Mouse (Mus musculus): ENCODE measurements around the gene Gm47969.
"Not testable (repeated sequence)": the region's sequence is repeated elsewhere in the genome, so short reads cannot be mapped to it uniquely, and the experiment has no call there.

Gene Gm47969

DNA sequence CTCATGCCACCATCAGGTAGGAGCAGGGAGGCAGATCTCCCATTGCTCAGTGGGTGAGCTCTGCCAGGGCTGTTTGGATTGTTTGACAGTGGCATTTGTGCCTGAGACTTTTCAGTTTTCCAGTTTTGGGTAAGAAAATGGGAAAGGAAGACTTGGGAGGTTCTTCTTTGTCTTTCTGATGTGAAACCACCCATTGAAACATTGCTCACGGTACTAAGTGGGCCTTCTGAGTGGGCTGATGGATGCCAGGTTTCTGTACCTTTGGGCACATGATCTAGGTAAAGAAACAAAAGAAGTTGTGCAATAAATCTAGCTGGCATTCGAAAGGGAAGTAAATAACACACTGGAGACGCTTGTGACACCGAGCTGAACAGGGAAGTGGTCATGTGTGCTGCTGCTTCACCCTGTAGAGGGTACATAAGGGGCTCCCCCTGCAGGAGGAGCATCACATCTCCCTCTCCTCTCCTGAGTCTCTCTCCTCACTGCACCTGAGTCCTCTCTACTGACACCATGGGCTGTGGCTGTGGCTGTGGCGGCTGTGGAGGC is at the start of gene Gm47969:
Gene Gm47969, plus strand, starts transcription at position 51 of the 546 bp plus-strand sequence.
- no peak for DNase-seq (ENCODE audit: low spot score)

DNA sequence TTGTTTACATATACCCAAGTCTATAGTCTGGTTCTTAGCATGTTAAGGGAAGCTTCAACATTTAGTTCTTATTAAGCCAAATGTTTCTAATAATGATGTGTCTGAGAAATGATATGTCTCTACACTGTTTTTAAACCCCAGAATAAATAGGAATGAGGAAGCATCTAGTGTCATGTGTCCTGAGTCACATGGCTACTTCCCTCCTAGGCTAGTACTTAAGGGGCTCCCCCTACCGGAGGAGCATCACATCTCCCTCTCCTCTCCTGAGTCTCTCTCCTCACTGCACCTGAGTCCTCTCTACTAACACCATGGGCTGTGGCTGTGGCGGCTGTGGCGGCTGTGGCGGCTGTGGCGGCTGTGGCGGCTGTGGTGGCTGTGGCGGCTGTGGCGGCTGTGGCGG is 44.4 kb upstream of the Gm47969 start, which contains the start of gene Gm47959:
Gene Gm47959, plus strand, starts transcription at position 243 of the 400 bp plus-strand sequence.
- not testable (repeated sequence) for DNase-seq (ENCODE audit: low spot score)

DNA sequence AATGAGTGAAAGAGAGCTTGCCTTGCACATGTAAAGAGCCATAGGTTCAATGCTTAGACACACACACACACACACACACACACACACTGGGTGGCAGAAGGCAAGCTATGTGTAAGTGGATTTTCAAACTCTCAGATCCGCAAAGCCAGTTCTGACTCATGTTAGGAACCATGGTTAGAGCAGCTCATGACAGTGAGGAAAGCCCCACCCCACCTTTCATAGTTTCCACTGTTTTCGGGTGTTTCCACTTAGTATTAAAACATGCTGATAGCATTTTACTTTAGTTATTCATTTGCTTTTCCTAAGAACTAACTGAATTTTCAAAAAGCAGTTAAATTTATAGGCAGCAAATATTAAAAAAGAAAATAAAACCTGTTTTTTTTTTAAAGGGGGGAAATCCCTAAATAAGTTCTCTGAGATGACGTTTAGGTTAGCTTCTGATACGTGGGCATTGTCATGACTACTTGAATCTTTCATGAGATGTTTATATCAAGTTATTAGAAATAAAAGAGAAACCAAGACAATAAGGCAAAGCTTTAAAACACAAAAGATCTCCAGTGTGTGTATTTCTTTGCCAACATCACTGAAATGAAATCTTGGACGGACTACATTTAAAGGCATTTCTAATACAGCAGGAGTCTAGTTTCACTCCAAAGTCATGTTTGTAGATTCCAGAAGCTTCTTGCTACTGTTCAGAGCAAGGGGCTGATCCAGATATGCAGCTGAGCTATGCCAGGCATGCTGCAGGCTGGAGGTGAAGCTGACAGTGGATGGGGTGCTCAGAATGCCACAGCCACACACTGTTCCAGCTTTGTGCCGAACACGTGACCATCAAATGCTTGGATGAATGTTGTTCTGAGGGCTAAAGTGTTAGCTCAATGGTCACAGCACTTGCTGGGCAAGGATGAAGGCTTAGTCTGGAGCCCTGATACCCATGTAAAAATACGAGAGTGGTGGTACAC is 38.2 kb upstream of the Gm47969 start:
- no peak for DNase-seq (ENCODE audit: low spot score)

DNA sequence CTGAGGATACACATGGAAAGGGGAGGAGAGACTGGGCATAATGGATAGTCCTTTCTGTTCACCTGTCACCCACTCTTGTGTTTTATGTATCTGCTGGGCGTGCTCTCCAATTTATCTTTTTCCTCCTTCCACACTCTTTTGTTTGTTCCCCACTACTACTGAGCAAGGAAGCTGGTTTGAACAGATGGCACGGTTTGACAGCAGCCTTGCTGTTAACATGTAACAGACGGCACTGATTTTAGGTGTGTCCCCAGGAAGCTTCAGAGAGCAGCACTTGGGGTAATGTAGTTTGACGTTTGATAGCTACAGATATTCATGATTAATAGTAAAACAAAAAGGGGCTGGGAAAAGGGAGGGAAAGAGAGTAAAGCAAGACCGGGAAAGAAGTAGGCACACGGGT is 37.3 kb upstream of the Gm47969 start:
- DNase-seq (ENCODE audit: low spot score) = no peak

DNA sequence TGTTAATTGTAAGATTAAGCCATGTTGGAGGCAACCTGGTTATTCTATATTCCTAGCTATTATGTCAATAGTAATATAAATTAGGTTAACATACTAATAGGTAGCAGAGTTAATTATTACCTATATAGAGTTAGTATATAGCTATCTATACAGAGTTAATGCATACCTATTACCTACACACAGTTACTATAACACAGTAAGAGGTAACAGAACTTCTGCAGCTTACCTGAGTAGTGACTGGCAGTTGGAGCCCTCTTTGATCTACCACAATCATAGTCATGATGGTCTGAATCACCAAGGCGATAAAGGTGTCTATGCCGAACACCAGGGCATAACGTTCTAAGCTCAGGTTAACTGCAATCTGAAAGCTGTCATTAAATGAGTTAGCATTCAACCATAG is 30.3 kb upstream of the Gm47969 start:
- no peak for DNase-seq (ENCODE audit: low spot score)

DNA sequence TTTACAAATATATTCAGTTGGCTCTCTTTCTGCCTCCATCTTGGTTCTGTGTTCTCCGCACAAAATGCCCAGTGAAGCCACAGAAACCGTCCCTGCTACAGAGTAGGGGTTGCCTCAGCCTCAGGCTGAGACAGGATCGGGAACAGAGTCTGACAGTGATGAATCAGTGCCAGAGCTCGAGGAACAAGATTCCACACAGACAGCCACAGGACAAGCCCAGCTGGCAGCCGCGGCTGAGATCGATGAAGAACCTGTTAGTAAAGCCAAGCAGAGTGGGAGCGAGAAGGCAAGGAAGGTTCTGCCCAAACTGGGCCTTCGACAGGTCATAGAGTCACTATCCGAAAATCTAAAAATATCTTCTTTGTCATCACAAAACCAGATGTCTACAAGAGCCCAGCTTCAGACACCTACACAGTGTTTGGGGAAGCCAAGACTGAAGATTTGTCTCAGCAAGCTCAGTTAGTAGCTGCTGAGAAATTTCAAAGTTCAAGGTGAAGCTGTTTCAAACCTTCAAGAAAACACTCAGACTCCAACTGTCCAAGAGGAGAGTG is 29.3 kb upstream of the Gm47969 start:
- no peak for DNase-seq (ENCODE audit: low spot score)

DNA sequence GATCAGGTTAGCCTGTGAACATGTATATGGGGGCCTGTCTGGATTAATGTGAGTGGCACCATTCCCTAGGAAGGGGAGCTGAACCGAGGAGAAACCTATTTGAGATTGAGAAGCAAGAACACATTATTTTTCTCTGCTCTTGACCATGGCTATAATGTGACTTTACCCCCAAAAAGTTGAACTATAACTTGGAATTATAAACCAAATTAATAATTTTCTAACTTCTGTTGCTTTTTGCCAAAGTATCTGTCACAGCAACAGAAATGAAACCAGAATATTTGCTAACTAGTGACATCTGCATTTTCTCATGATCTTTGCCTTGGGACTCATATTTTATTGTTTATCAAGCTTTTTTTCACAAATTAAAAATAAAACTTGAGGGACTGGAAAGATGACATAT is 28.2 kb upstream of the Gm47969 start:
- no peak for DNase-seq (ENCODE audit: low spot score)

DNA sequence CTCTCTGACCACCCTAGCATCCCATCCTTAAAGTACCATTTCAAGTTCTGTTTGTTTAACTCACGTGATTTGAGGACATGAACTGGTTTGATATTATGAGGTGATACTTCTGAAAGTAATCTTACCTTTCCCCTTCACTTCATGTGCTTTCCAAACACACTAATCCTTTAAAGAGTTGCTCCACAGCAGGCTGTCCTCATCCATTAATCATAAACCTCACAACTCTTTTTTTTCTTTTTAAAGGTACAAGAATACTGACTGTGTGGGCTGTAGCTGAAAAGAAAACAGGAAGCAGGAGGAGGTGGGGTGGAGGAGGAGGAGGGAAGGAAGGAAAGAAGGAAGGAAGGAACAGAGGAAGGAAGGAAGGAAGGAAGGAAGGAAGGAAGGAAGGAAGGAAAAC is 12.8 kb upstream of the Gm47969 start:
- no peak for DNase-seq (ENCODE audit: low spot score)

DNA sequence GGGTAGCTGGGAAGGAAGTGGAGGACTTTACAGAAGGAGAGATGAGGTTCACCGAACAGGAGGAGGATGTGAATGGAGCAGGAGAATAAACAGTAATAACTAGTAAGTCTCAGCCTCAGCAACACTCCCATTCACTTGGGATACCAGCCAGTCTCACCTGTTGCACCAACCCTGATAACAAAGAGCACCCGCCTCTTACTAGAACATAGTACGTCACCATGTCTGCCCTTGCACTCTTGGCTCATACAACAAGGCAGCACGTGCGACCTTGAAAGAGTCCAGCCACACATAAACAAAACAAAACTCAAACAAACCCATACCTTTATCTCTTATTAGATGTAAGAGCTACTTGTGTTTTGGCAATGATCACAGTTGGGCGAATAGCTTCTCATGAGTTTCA is 12.2 kb upstream of the Gm47969 start:
- no peak for DNase-seq (ENCODE audit: low spot score)

DNA sequence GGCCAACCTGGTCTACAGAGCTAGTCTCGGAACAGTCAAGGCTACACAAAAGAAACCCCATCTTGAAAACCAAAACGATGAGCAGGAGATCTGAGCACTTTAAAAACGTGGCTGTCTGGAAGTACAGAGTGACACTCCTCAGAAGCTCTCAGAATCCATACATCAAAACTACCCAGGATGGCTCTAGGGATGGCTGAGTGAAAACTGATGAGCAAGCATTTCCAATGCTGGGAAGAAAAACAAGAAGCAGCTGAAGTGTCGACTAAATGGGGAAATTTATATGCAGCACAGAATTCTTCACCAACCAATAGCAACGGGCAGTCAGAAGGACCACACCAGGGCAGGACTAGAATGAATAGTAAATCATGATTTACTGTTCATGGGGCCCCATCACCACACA is 10.2 kb upstream of the Gm47969 start:
- no peak for DNase-seq (ENCODE audit: low spot score)

DNA sequence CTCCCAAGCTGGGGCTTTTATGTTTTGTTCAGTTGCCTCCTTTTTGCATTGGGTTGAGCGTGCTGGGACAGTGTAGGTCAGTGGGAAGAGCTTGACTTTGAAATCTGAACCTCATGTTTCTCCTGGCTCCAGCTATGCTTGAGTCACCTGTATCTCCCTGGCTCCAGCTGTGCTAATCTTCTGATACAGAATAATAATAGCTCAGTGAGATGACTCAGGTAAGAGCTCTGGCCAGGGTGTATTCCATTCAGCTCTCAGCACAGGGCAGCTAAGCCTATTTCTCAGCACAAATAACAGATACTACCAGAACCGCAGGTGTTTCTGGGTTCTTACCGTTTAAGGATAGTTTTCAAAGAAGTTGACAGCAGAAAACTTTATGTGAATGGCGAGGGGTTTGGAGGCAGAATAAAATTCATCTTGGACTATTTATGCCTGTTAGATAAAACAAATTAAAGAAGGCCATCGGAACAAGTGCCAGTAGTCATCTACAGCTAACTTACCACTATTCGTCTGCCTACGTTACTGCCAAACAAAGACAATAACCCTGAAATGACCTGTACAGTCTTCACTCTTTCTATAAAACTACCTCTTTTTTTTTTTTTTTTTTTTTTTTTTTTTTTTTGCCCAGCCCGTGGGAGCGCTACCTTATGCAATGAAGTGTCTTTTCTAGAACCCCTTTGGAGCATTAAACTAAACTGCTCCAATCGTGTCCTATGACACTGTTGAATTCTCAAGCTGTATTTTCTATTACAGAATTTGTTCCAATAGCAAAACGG is 7.7 kb upstream of the Gm47969 start:
- DNase-seq (ENCODE audit: low spot score) = no peak

DNA sequence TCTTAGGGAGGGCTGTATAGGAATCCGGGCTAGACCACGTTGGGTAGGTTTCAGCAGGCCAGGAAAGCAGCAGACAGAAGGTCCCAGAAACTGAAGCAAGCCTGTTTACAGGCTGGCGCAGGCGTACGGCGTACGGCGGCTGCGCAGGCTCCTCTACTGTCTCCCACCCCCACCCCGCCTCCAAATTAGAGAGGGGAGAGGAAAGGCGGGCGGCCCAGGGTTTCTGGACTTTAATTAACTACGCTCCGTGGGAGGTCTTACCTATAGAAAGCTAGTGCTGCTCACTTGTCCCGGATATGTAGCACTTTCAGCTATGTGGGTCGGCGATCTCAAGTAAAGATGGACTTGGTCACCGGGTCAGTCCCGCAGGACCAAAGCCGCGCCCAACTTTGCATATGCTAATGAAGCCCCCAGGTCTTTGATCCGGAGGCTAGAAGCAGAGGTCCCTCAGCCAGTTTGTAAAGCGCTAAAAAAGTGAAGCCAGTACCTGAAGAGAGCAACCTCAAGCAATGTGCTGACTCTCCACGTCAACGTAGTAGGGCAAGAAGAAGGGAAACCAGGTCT is 6.5 kb upstream of the Gm47969 start, which contains the start of gene Slc19a3:
Gene Slc19a3, minus strand, starts transcription at position 340 of the 564 bp plus-strand sequence.
- no peak for DNase-seq (ENCODE audit: low spot score)

DNA sequence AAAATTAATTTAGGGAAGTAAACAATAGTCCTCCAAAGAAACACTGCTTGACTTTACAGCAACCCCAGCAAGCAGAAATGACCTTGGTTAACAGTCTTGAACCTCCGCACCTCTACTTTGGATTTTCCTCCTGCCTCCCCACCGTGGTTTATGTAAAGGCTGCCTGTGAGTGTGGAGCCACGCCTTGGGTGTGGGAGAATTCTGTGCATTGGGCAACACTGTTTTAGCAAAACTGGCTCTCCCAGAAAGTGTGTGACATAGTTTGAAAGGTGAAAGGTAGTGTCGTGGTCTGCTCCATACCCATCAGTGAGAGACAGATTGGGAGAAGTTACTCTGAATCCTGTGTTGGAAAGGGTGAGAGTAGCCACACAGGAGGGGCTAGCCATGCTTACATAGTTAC is 5.7 kb upstream of the Gm47969 start:
- no peak for DNase-seq (ENCODE audit: low spot score)

DNA sequence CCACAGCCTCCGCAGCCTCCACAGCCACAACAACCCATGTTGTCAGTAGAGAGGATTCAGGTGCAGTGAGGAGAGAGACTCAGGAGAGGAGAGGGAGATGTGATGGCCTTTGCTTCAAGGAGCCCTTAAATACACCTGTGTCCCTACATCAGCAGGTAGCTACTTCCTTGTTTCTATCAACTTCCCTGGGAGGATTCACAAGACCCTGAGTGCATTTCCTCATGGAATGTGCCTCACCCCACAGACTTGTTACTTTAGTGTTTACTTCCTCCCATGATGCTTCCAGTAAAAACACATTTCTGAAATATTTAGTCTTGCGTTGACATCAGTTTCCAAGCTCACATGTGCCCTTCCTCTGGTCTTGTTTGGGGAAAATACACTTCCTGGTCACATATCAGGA is 2.4 kb upstream of the Gm47969 start, which contains the start of gene Krtap28-10:
Gene Krtap28-10, minus strand, starts transcription at position 101 of the 400 bp plus-strand sequence.
- no peak for DNase-seq (ENCODE audit: low spot score)

DNA sequence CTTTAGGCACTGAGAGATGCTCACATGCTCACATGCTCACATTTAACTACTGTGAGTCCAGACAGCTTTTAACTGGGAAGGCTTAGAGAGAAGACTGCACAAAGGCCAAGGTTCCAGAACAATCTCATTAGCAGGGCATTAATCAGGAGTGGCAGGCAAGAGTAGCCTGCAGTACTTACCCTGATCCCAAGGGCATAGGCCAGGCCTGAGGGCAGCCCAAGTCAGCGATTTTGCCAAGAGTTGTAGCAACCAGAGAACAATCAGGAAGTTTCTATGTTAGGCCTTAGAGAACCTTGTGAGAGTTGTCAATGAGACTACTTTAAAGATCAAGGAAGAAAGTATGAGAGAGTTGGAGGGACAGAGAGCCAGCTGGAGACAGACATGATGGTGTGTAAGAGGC is 13.7 kb downstream of the Gm47969 start:
- no peak for DNase-seq (ENCODE audit: low spot score)

DNA sequence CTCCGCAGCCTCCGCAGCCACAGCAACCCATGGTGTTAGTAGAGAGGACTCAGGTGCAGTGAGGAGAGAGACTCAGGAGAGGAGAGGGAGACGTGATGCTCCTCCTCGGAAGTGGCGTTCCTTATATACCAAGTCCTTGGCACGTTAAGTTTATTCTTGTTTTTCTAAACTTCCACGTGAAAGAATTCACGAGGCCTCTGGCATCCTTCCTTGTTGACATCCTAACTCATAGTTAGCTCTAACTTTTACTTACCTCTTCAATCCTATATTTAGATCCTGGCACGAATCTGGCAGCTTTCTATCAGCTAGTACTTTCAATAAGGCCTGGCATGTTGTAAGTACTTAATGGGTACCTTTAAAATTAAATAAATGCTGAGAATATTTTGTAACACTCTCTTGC is 14.5 kb downstream of the Gm47969 start, which contains the start of gene A030005K14Rik:
Gene A030005K14Rik, minus strand, starts transcription at position 101 of the 400 bp plus-strand sequence.
- no peak for DNase-seq (ENCODE audit: low spot score)

DNA sequence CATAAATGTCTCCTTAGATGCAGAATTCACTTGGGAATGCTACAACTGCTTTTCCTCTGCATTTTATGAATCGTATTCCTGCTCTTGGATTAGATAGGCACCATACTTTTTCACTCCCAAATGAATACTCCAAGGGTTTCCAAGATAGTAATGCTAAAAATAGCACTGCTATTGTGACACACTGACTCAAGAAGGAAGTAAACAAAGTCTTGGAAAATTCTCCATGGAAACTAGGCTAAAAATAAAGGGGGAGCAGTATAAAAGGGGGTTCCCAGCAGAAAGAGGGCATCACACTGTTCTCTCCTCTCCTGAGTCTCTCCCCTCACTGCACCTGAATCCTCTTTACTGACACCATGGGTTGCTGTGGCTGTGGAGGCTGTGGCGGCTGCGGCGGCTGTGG is 15.9 kb downstream of the Gm47969 start, which contains the start of gene Krtap28-13:
Gene Krtap28-13, plus strand, starts transcription at position 288 of the 400 bp plus-strand sequence.
- DNase-seq (ENCODE audit: low spot score) = no peak

DNA sequence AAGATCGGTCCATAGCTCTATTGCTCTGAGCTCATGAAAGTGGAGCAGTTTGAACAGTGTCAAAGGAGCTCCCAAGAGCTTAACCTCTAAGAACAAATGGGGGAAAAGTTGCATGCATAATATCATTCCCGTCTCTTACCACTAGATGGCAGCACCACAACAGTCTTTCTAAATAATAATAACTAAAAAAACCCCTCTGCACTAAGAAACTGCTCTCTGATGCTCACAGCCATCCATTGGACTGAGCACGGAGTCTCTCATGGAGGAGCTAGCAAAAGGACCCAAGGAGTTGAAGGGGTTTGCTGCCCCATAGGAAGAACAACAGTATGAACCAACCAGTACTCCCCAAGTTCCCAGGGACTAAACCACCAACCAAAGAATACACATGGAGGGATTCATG is 20.1 kb downstream of the Gm47969 start:
- DNase-seq (ENCODE audit: low spot score) = no peak

DNA sequence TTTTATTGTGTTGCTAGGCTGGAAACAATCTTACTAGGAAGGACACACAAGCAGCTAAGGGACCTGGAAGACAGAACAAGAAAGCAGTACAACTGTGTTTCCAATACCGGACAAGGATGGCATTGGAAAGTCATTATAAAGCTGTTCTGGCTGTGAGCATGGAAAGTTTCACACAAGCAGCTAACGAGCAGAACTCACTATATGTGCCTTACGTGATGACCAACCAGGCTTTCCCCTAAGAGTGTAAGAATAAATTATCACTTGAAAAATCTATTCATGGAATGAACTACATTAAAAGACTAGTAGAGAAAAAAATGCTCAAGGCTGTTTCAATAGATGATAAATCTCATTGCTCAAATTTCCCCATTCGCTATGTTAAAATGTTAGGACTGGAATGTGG is 21.8 kb downstream of the Gm47969 start:
- no peak for DNase-seq (ENCODE audit: low spot score)

DNA sequence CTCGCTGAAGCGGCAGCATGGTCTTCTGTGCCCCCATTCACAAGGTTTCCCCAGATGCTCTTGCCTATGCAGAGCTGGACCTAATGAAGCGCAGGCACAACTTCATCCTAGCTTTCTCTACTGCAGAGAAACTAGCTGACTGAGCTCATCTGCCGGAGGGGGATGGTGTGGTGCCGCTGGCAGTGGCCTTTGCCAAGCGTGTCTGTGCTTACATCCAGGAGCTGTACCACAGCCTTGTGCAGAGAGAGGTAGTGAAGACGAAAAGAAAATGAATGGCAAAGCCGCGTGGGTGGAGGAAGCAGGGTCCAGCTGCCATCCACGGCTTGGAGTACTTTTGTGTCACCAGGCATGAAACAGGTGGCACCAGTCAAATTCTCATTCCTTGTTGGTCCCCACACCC is 22.5 kb downstream of the Gm47969 start:
- DNase-seq (ENCODE audit: low spot score) = no peak

DNA sequence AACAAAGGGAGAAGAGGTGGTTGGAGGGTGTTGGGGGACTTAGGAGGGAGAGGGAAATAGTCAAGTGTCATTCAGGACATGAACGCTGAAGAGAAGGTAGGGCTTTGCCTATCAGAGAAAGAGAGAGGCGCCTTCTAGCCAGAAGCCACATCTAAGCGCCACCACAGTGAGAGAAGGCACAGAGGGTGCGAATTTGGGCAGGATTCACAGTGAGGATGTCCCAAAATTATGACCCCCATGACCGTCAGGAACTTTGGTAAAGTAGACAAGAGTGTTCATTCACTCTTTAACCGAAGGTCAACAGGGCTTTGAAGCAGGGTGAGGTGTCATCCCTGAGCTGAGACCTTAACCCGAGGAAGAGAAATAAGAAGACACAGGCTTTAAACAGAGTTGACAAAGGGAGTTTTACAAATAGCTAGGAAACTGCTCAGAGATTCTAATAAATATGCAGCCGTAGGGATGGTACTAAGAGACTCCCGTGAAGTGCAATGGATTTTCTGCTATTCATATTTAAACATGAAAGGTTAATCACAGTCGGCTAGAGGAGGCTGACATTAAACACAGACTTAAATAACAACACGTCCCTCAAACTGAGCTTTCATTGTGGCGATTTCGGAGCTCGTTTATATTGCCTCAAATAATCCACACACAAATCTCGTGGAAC is 30.9 kb downstream of the Gm47969 start:
- no peak for DNase-seq (ENCODE audit: low spot score)
